Mouse (Mus musculus): ENCODE data around the gene Scrn2. TPM values are rescaled to one million over a fixed set of nuclear protein-coding genes. Genes with fewer than 3 reads are reported as not detected.

The Scrn2 gene
- polyA plus RNA-seq, 1 experiment, result 50.0 TPM

- peaks cover 11% of the 10 kb centered on the region for H3K4me1 ChIP-seq (ENCODE audit: control insufficient read depth, insufficient read depth, insufficient read length, low read length)
- TF ChIP-seq CTCF (IDR thresholded peaks at IDR 0.05; ENCODE audit: extremely low read depth, insufficient read length, insufficient replicate concordance, low read depth, low read length), result no peak
- TF ChIP-seq POLR2A (IDR thresholded peaks at IDR 0.05; ENCODE audit: low read depth, low read length), result no peak
- no peaks in the 10 kb centered on the region for H3K27me3 ChIP-seq (ENCODE audit: control insufficient read depth, insufficient read depth, low read length)
- no peak overlapping the region for H3K27ac ChIP-seq (ENCODE audit: insufficient read depth, low read depth, low read length)
- H3K4me3 ChIP-seq (ENCODE audit: low read depth, low read length), result peak overlapping the region; percentile 87
- H3K36me3 ChIP-seq (ENCODE audit: control insufficient read depth, insufficient read depth, low read length), result peaks cover 10% of the 10 kb centered on the region; the same call in 1 of the 2 replicates
- 10% methylated on average over 15 of the region's 15 CpGs for WGBS
These were observed 688 bp downstream of the Scrn2 start for GRCm38 (mm10) chr11:97030426-97030825.

- peaks cover 10% of the 10 kb centered on the region; the same call in 1 of the 2 replicates for H3K36me3 ChIP-seq (ENCODE audit: control insufficient read depth, insufficient read depth, low read length)
- 86% methylated on average over 12 of the region's 12 CpGs for WGBS
- no peak overlapping the region for H3K4me3 ChIP-seq (ENCODE audit: low read depth, low read length)
- TF ChIP-seq CTCF (IDR thresholded peaks at IDR 0.05; ENCODE audit: extremely low read depth, insufficient read length, insufficient replicate concordance, low read depth, low read length), result no peak
- TF ChIP-seq POLR2A (IDR thresholded peaks at IDR 0.05; ENCODE audit: low read depth, low read length), result no peak
- peaks cover 8% of the 10 kb centered on the region for H3K4me1 ChIP-seq (ENCODE audit: control insufficient read depth, insufficient read depth, insufficient read length, low read length)
- no peak overlapping the region for H3K27ac ChIP-seq (ENCODE audit: insufficient read depth, low read depth, low read length)
- no peaks in the 10 kb centered on the region for H3K27me3 ChIP-seq (ENCODE audit: control insufficient read depth, insufficient read depth, low read length)
These were observed 2.2 kb downstream of the Scrn2 start for GRCm38 (mm10) chr11:97031977-97032376.

DNA sequence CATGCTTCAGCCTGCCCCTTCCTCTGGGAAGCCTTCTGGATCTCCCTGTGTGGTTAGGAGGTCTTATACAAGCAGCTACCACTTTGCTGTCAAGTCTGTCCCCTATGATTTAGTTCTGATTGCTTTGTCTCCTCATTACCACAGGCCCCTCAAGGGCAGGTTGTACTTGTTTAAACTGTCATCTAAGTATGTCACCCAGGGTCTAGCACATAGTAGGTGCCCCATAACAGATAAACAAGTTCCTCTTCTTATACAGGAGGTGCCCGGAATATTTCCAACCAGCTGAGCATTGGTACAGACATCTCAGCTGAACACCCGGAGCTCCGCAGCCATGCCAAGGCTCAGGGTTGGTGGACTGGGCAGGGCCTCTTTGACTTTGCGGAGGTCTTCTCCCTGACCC is 2.8 kb downstream of the Scrn2 start:
- Histone ChIP-seq H3K36me3 (ENCODE audit: control insufficient read depth, insufficient read depth, low read length) (peaks cover 10% of the 10 kb centered on the region; the same call in 1 of the 2 replicates), H3K4me1 (ENCODE audit: control insufficient read depth, insufficient read depth, insufficient read length, low read length) (peaks cover 8% of the 10 kb centered on the region), H3K4me3 (ENCODE audit: low read depth, low read length) (no peak overlapping the region), H3K27ac (ENCODE audit: insufficient read depth, low read depth, low read length) (no peak overlapping the region), H3K27me3 (ENCODE audit: control insufficient read depth, insufficient read depth, low read length) (no peaks in the 10 kb centered on the region)
- TF ChIP-seq POLR2A (IDR thresholded peaks at IDR 0.05; ENCODE audit: low read depth, low read length) (no peak), CTCF (IDR thresholded peaks at IDR 0.05; ENCODE audit: extremely low read depth, insufficient read length, insufficient replicate concordance, low read depth, low read length) (no peak)
- WGBS, result 97% methylated on average over 4 of the region's 4 CpGs

DNA sequence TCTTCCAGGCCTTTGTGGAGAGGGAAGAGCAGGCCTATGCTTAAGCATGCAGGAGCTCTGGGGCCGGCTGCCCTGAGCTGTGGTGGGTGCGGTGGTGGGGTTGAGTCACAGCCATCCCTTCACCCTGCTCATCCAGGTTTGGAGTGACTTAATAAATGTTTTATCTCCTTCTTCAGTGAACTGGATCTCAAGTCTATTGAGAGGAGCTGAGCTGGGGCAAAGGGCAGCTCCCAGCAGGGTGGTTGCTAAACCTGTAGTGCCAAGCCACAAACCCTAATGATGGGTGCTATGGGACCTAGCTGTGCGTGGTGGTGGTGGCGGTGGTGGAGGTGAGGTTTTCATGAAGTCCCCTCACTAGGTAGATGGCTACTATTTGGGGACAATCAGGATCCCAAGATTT is 4.0 kb downstream of the Scrn2 start:
- Histone ChIP-seq H3K36me3 (ENCODE audit: control insufficient read depth, insufficient read depth, low read length) (peaks cover 10% of the 10 kb centered on the region; the same call in 1 of the 2 replicates), H3K27me3 (ENCODE audit: control insufficient read depth, insufficient read depth, low read length) (no peaks in the 10 kb centered on the region), H3K4me3 (ENCODE audit: low read depth, low read length) (no peak overlapping the region), H3K27ac (ENCODE audit: insufficient read depth, low read depth, low read length) (no peak overlapping the region), H3K4me1 (ENCODE audit: control insufficient read depth, insufficient read depth, insufficient read length, low read length) (peaks cover 8% of the 10 kb centered on the region)
- 84% methylated on average over 4 of the region's 4 CpGs for WGBS
- TF ChIP-seq POLR2A (IDR thresholded peaks at IDR 0.05; ENCODE audit: low read depth, low read length) (no peak), CTCF (IDR thresholded peaks at IDR 0.05; ENCODE audit: extremely low read depth, insufficient read length, insufficient replicate concordance, low read depth, low read length) (no peak)

DNA sequence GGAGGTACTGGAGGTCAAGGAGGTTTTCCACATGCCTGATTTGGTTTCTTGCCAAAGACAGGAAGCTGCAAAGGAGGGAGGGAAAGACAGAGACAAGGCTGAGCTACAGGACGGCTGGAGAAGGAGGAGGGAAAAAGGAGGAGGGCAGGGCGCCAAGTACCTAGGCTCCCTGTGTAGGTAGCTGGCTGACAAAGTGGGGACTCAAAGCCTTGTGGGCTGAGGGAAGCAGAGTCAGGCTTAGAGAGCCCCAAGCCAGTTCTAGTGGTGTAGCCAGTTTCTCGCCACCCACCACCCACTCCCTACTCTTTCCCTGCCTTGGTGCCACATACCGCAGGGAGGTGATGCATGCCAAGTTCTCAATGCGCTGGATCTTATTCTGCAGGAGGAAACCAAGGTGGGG is 6.4 kb downstream of the Scrn2 start:
- H3K27me3 ChIP-seq (ENCODE audit: control insufficient read depth, insufficient read depth, low read length), result no peaks in the 10 kb centered on the region
- H3K36me3 ChIP-seq (ENCODE audit: control insufficient read depth, insufficient read depth, low read length), result peaks cover 10% of the 10 kb centered on the region; the same call in 1 of the 2 replicates
- TF ChIP-seq POLR2A (IDR thresholded peaks at IDR 0.05; ENCODE audit: low read depth, low read length) (no peak), CTCF (IDR thresholded peaks at IDR 0.05; ENCODE audit: extremely low read depth, insufficient read length, insufficient replicate concordance, low read depth, low read length) (no peak)
- H3K4me1 ChIP-seq (ENCODE audit: control insufficient read depth, insufficient read depth, insufficient read length, low read length), result no peaks in the 10 kb centered on the region
- WGBS, result 82% methylated on average over 5 of the region's 5 CpGs
- H3K27ac ChIP-seq (ENCODE audit: insufficient read depth, low read depth, low read length), result no peak overlapping the region
- H3K4me3 ChIP-seq (ENCODE audit: low read depth, low read length), result no peak overlapping the region

DNA sequence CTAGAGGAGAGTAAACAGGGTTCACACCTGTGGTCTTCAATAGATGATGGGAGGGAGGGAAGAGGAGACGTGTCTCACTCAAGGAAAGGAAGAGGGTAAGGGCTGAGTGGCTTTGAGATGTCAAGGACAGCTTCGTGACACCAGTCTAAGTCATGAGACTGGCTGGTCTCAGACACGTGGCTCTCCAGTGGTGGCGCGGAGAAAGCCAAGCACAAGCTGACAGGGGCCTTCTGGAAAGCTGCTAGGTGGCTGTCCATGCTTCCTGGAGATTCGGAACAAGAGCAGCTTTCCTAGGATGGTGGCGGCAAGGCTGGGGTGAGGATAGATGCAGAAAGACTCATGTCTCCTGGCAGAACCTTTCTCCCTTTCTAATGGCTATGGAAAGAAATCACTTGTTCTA is 9.1 kb downstream of the Scrn2 start:
- TF ChIP-seq CTCF (IDR thresholded peaks at IDR 0.05; ENCODE audit: extremely low read depth, insufficient read length, insufficient replicate concordance, low read depth, low read length) (no peak), POLR2A (IDR thresholded peaks at IDR 0.05; ENCODE audit: low read depth, low read length) (no peak)
- Histone ChIP-seq H3K27me3 (ENCODE audit: control insufficient read depth, insufficient read depth, low read length) (no peaks in the 10 kb centered on the region), H3K27ac (ENCODE audit: insufficient read depth, low read depth, low read length) (no peak overlapping the region), H3K36me3 (ENCODE audit: control insufficient read depth, insufficient read depth, low read length) (no peaks in the 10 kb centered on the region; the same call in 1 of the 2 replicates), H3K4me3 (ENCODE audit: low read depth, low read length) (no peak overlapping the region), H3K4me1 (ENCODE audit: control insufficient read depth, insufficient read depth, insufficient read length, low read length) (no peaks in the 10 kb centered on the region)
- WGBS, result 69% methylated on average over 7 of the region's 7 CpGs

- Histone ChIP-seq H3K27me3 (ENCODE audit: control insufficient read depth, insufficient read depth, low read length) (no peaks in the 10 kb centered on the region), H3K36me3 (ENCODE audit: control insufficient read depth, insufficient read depth, low read length) (0 out of 2 replicates have a peak, but pooled peaks cover 2% of the 10 kb centered on the region), H3K4me3 (ENCODE audit: low read depth, low read length) (peak overlapping the region; percentile 70), H3K27ac (ENCODE audit: insufficient read depth, low read depth, low read length) (no peak overlapping the region), H3K4me1 (ENCODE audit: control insufficient read depth, insufficient read depth, insufficient read length, low read length) (no peaks in the 10 kb centered on the region)
- TF ChIP-seq CTCF (IDR thresholded peaks at IDR 0.05; ENCODE audit: extremely low read depth, insufficient read length, insufficient replicate concordance, low read depth, low read length) (no peak), POLR2A (IDR thresholded peaks at IDR 0.05; ENCODE audit: low read depth, low read length) (no peak)
- 20% methylated on average over 12 of the region's 12 CpGs for whole genome bisulfite sequencing
These were observed 10.7 kb downstream of the Scrn2 start for GRCm38 (mm10) chr11:97040301-97041021.

All from small intestine, adult 2 months (tissue).